In genomic region chr2:172937326-172938190, GRCm38 (mm10) we compare ENCODE assay signal across 9 mouse cellular contexts. TPM values are rescaled to one million over a fixed set of nuclear protein-coding genes. Genes with fewer than 3 reads are reported as not detected.
DNase-seq lines count a peak whose midpoint lies in the region; ATAC-seq and TF ChIP-seq lines count a peak whose summit lies in the region.
"Had no signal": no experiment of that assay in that cellular context is flagged by ENCODE, and none has a peak within 500 bp of the region (broad histone marks: within the 10 kb centered on the region; RNA-seq: fewer than 3 reads in every experiment).

No protein-coding gene starts in this region.

- no peaks in the 10 kb centered on the region for H3K9me3 ChIP-seq in lung, embryonic 15.5 days
- H3K9me3 ChIP-seq in embryonic facial prominence, embryonic 14.5 days (ENCODE audit: control insufficient read depth, low read length), result no peaks in the 10 kb centered on the region
- H3K9me3 ChIP-seq in intestine, embryonic 14.5 days (ENCODE audit: control insufficient read depth, low read length), result no peaks in the 10 kb centered on the region

- peak overlapping the region; percentile 100 for H3K4me2 ChIP-seq in lung, embryonic 15.5 days
- peak overlapping the region; percentile 99 for H3K4me2 ChIP-seq in embryonic facial prominence, embryonic 14.5 days (ENCODE audit: low read depth, low read length)
- H3K4me2 ChIP-seq in intestine, embryonic 14.5 days (ENCODE audit: low read length), result peak overlapping the region; percentile 74

- 57% methylated on average over 12 of the region's 12 CpGs for WGBS in lung, embryonic 15.5 days
- 24% methylated on average over 11 of the region's 12 CpGs for WGBS in embryonic facial prominence, embryonic 14.5 days
- 54% methylated on average over 12 of the region's 12 CpGs for WGBS in intestine, embryonic 14.5 days
- WGBS in olfactory bulb, adult 2 months, result 77% methylated on average over 12 of the region's 12 CpGs

- TF ChIP-seq POLR2A in olfactory bulb, adult 2 months (IDR thresholded peaks at IDR 0.05; ENCODE audit: insufficient read depth, low read depth, low read length), result no peak

- TF ChIP-seq CTCF in olfactory bulb, adult 2 months (IDR thresholded peaks at IDR 0.05; ENCODE audit: insufficient read depth, low read depth, low read length), result no peak

- H3K4me1 ChIP-seq in lung, embryonic 15.5 days, result peaks cover 79% of the 10 kb centered on the region
- peaks cover 60% of the 10 kb centered on the region for H3K4me1 ChIP-seq in embryonic facial prominence, embryonic 14.5 days (ENCODE audit: control insufficient read depth, insufficient read depth, low read length)
- H3K4me1 ChIP-seq in intestine, embryonic 14.5 days (replicated peaks; ENCODE audit: control insufficient read depth, insufficient read depth, low read length), result peaks cover 52% of the 10 kb centered on the region
- H3K4me1 ChIP-seq in olfactory bulb, adult 2 months (ENCODE audit: control insufficient read depth, insufficient read depth, low read length), result peaks cover 30% of the 10 kb centered on the region

- peak overlapping the region; percentile 69; the same call in 1 of the 2 replicates for H3K4me3 ChIP-seq in lung, embryonic 15.5 days
- peak overlapping the region; percentile 67 for H3K4me3 ChIP-seq in embryonic facial prominence, embryonic 14.5 days (ENCODE audit: low read depth, low read length)
- peak overlapping the region; percentile 60; the same call in 1 of the 2 replicates for H3K4me3 ChIP-seq in intestine, embryonic 14.5 days (ENCODE audit: low read depth, low read length)
- peak overlapping the region; percentile 12; the same call in 1 of the 2 replicates for H3K4me3 ChIP-seq in olfactory bulb, adult 2 months (ENCODE audit: insufficient read depth, low read depth, low read length)

- ATAC-seq in lung, embryonic 15.5 days (ENCODE audit: borderline replicate concordance, extremely low read depth, low FRiP score, low TSS enrichment), result no peak
- ATAC-seq in embryonic facial prominence, embryonic 14.5 days (ENCODE audit: low read depth), result no peak
- ATAC-seq in intestine, embryonic 14.5 days (replicated peaks; ENCODE audit: low FRiP score, low TSS enrichment, low read depth), result no peak

- no peak overlapping the region for H3K27ac ChIP-seq in lung, embryonic 15.5 days
- H3K27ac ChIP-seq in embryonic facial prominence, embryonic 14.5 days (replicated peaks; ENCODE audit: low read depth, low read length), result peak overlapping the region; percentile 83
- no peak overlapping the region for H3K27ac ChIP-seq in intestine, embryonic 14.5 days (ENCODE audit: low read depth)
- peak overlapping the region; percentile 42 for H3K27ac ChIP-seq in olfactory bulb, adult 2 months (ENCODE audit: insufficient read depth, low read depth, low read length)

- no peak overlapping the region for H3K9ac ChIP-seq in lung, embryonic 15.5 days
- H3K9ac ChIP-seq in embryonic facial prominence, embryonic 14.5 days (ENCODE audit: low read depth, low read length), result peak overlapping the region; percentile 67
- H3K9ac ChIP-seq in intestine, embryonic 14.5 days (ENCODE audit: low read length), result no peak overlapping the region

- no peaks in the 10 kb centered on the region for H3K36me3 ChIP-seq in lung, embryonic 15.5 days
- no peaks in the 10 kb centered on the region for H3K36me3 ChIP-seq in embryonic facial prominence, embryonic 14.5 days (ENCODE audit: control insufficient read depth, insufficient read depth, low read length)
- no peaks in the 10 kb centered on the region for H3K36me3 ChIP-seq in intestine, embryonic 14.5 days (ENCODE audit: control insufficient read depth, insufficient read depth, low read length)

- peaks cover 52% of the 10 kb centered on the region for H3K27me3 ChIP-seq in lung, embryonic 15.5 days
- peaks cover 16% of the 10 kb centered on the region; the same call in 1 of the 2 replicates for H3K27me3 ChIP-seq in embryonic facial prominence, embryonic 14.5 days (replicated peaks; ENCODE audit: control insufficient read depth, insufficient read depth, low read length)
- peaks cover 12% of the 10 kb centered on the region for H3K27me3 ChIP-seq in intestine, embryonic 14.5 days (replicated peaks; ENCODE audit: control insufficient read depth, insufficient read depth, low read length)

- DNase-seq in lung, postnatal 25 days (ENCODE audit: low spot score), result no peak
- DNase-seq in embryonic facial prominence, embryonic 14.5 days (ENCODE audit: low spot score), result peak; percentile 37
- DNase-seq in intestine, embryonic 14.5 days (ENCODE audit: low spot score), result no peak
- no peak for DNase-seq in spleen, postnatal 14 days (ENCODE audit: low spot score in 2 of 2)
- DNase-seq in spleen, adult 12 weeks (ENCODE audit: low spot score), result no peak
- DNase-seq in adrenal gland, adult 8-10 months, result no peak
- DNase-seq: layer of hippocampus, postnatal 36 days had no signal

RNA-seq across cellular contexts. Expression of gene Bmp7, which starts 2.6 kb away (rescaled TPM):
- 6.7 and 7.8 TPM in 2 replicates for polyA plus RNA-seq in lung, embryonic 15.5 days (2015; fragmentation: Nextera tagmentation; extraction: Ambion mirVana)
- 25.6 and 26.6 TPM in 2 replicates for polyA plus RNA-seq in embryonic facial prominence, embryonic 14.5 days (2014; fragmentation: Nextera tagmentation; extraction: Ambion mirVana)
- polyA plus RNA-seq in intestine, embryonic 14.5 days (2014; fragmentation: Nextera tagmentation; extraction: Ambion mirVana), result 18.0 and 20.8 TPM in 2 replicates
- not detected in 2 replicates for polyA plus RNA-seq in olfactory bulb, adult 2 months (2012; ENCODE audit: insufficient read depth, insufficient read length, low replicate concordance, missing spikeins)
- 100 to 1,000 TPM in 2 of 4 experiments, 10 to 100 TPM in 2; 39.9 to 107 (median 72.1) TPM for total RNA-seq in adrenal gland, adult 8-10 months (2022)

RNA-seq across cellular contexts. Expression of gene Spo11, which starts 39.9 kb away (rescaled TPM):
- polyA plus RNA-seq in lung, embryonic 15.5 days (2015; fragmentation: Nextera tagmentation; extraction: Ambion mirVana), result 0.06 and 0.22 TPM in 2 replicates
- 1.8 and 3.1 TPM in 2 replicates for polyA plus RNA-seq in embryonic facial prominence, embryonic 14.5 days (2014; fragmentation: Nextera tagmentation; extraction: Ambion mirVana)
- polyA plus RNA-seq in intestine, embryonic 14.5 days (2014; fragmentation: Nextera tagmentation; extraction: Ambion mirVana), result 0.04 TPM in 1 of 2 replicates, not detected in the other
- polyA plus RNA-seq in olfactory bulb, adult 2 months (2012; ENCODE audit: insufficient read depth, insufficient read length, low replicate concordance, missing spikeins), result not detected in 2 replicates
- total RNA-seq in adrenal gland, adult 8-10 months (2022), result not detected
- total RNA-seq: layer of hippocampus, postnatal 36 days had no signal

Comparison
In these comparisons a context has a peak if more than half of its experiments do, and no peak if none do; other contexts are left out.
1. H3K27ac ChIP-seq: peak in embryonic facial prominence, embryonic 14.5 days (single experiment) and olfactory bulb, adult 2 months (single experiment); none in lung, embryonic 15.5 days (single experiment) and intestine, embryonic 14.5 days (single experiment).
2. H3K4me3 ChIP-seq: peak in every context shown above with its lines; median percentile 69 in lung, embryonic 15.5 days; 67 in embryonic facial prominence, embryonic 14.5 days; 60 in intestine, embryonic 14.5 days; 12 in olfactory bulb, adult 2 months.
3. Peak in every context shown above with its lines, with median percentiles within 50 percentile points of each other: H3K4me2 ChIP-seq.